Mouse (Mus musculus) urinary bladder, postnatal 4 days (tissue): ENCODE results near the gene Insig2.

ENCODE experiments used
- DNase-seq, 2 experiments: peaks; one replicate each; pipeline ENCODE4 v3.0.0; 2021 to 2022; ENCODE audit warnings: low spot score in 2 of 2

Gene Insig2

DNA sequence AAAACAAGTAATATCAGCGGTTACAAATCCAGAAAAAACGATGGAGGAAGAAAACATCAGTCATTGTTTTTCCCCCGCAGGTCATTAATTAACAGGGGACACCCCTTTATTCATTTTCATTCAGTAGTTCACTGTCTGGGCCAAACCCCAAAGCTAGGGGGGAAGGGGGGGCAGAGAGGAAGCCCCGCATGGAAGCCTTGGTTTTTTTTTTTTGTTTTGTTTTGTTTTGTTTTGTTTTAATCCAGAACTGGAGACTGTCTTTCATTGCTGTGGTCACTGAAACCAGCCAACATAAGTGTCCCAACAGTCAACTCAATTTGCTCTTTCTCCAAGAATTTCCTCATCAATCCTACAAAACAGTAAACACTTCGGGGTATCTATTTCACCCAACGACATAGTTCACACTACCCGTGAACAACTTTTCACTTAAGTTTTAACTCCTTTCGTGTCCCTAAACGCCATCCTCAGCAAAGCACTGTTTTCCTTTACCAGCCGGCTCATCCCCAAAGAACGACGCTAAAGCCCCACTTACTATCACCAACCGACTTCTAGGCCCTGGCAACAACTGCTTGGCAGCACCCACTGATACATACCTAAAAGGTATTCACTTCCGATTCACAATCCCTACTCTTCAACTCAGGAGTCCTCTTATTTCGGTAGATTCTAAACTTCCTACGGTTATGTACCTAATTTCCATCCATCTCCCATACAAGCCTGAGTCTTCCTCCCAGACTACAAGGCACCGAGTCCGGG lies 5.6 kb downstream of the Insig2 start:
- no peak for DNase-seq

DNA sequence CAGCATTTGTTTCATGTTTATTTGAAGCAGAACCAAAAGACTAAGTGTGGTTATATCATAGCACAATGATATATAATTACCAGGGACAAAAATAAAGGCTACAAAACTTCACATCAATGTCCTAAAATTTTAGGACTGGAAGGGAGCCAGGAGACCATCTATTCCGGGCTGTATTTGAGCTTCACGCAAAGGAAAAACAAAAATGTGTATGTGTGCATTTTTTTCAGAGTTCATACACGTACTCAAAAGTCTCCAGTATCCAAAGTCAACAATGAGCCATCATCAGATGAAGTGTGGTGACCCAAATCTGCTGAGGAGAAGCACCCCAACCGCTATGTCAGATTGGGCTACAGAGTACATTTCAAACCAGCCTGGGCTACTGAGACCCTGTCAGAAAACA lies 8.9 kb downstream of the Insig2 start:
- no peak for DNase-seq

DNA sequence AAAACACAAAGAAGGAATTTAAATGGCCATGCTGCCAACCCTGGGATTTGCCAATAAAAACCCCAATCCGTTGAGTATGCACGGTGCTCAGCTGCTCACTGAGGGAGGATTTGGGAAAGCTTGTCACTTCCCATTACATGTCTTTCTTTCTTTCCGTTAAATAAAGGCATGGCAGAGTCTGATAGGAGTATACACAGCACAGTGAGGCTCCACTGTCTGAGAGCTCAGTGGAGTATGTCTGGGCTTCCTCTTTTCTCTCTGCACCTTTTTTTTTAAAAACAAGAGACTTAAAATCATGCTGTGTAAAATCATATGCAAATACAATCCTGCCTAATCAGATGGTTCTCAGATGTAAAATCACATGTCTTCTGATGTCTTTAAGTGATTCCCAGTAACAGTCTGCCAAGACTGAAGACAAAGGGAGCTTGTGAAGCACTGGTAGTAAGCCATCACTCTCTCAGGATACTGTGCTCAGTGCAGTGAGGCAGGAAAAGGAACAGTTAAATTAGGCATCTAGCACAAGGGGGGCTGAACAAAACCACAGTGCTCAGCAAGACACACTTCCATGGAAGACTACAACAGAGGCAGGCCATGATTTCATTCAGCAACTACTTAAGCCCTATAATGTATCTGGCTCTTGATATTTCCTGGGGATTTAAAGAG lies 17.5 kb downstream of the Insig2 start:
- DNase-seq, result no peak

DNA sequence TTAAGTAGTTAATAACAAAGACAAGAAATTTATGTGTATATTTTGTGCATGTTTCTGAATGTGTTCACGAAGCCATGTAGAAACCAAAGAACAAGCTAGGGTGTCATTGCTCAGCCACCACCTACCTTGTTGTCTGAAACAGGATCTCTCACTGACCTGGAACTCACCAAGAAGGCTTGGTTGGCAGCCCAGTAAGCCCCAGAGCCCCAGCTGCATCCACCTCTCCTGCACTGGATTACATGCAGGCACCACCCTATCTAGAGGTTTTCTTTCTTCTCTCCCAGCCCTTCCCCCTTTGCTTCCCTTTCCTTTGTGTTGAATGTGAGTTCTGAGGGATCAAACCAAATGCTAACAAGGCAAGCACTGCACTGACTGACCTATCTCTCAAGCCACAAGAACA lies 19.2 kb downstream of the Insig2 start:
- DNase-seq, result no peak

DNA sequence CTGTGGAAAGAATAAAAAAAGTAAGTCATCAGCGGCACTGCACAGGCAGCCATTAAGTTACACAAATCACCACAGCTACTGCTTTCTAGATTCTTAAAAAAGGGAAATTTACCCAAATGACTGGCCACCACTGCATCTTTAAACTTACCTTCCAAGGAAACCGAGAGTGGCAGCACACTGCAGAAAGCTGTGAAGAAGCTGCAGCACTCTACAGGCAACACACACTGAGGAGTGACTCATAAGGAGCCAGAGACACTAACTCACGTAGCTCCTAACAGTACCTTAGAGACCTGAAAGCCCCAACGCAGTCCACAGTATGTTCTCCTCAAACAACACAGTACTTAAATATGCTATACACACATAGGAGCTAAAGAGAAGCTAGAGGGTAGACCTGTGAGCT lies 20.1 kb downstream of the Insig2 start:
- DNase-seq, result no peak

DNA sequence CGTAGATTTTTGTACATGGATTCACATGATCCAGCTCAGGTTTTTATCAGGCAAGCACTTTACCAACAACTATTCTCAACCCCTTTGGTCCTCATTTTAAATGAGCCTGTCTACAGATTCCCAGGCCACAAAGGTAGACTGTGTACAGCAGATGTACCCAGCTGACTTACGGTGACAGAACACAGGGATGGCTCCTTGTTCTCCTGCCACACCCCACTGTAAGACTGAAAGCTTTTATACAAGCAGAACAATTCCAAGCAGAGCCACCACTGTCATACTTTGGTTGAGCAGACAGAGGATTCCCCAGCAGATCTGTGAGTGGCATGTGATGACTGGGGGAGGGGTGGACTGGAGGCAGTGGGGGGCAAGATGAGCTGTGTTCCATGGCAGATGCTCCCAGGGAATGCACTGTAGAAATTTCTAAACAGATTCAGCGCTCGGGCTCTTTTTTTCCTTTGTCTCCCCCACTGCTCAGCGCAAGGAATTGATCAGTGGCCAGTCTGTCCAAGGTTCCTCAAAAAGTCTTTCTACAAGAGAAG lies 35.6 kb downstream of the Insig2 start:
- no peak for DNase-seq

DNA sequence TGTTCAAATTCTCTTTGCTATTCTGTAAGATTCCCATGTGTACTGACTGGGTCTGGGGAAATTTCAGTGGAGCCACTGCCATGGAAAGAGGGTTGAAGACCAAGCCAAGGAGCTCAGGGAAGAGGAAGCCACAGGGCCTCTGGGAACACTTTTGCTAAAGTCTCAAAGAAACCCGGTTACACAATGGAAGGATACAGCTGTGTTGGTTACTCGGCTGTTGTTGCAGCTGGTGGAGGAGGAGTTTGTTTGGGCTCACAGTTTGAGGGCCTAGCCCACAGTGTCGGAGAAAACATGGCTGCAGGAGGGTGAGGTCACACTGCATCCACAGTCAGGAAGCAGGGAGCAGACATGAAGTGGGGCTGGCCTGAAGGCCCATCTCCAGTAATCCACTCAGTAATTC lies 38.8 kb downstream of the Insig2 start:
- no peak for DNase-seq

DNA sequence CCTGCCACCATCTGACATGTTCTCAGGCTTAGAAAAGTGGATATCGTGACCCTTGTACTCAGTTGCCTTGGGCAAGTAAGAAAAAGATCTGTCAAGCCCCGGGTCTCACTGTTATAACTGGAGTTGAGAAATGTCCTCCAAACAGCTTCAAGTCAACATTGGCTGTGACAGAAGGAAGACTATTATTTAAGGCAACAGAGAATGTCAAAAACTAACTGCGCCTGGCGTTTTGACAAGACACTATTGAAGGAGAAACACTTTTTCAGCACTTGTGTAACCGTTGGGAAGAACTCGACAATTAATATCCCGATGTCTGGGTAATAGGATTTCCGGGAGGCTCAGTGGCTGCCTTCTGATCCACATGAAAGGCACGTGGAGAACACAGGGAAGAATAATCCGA lies 41.5 kb downstream of the Insig2 start:
- DNase-seq, result no peak

DNA sequence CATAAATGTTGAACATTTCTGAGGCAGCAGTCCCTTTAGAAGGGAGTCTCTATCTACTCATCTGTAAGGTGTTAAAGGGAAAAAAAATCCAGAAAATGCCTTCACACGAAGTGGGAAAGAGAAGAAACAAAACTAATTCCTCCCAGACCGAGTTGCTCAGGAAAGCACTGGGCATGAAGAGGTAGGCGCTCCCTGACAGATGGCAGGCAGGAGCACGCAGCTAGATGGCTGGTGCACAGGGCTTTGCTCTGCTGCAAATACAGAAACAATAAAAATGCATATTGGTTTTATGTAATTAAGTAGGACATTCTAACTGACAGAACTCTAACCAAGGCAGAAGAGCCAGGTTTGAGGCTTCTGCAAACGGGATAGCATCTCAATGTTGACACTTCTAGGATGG lies 42.0 kb downstream of the Insig2 start:
- no peak for DNase-seq

DNA sequence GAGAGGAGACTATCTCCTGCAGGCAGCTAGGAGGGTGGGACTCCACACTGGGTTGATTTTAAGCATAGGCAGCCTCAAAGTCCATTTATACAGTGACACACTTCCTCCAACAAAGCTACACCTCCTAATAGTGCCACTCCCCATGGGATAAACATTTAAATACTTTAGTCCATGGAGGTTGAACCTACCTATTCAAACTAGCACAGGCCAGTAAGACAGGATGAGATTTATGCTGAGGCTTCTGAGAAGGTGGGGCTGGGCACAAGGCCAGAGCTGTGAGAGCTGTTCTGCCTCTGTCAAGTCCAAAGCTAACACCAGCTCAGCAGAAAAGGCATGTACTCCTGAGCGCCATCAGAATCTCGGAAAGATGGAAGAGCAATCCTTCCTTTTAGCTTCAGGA lies 48.2 kb downstream of the Insig2 start:
- no peak for DNase-seq

DNA sequence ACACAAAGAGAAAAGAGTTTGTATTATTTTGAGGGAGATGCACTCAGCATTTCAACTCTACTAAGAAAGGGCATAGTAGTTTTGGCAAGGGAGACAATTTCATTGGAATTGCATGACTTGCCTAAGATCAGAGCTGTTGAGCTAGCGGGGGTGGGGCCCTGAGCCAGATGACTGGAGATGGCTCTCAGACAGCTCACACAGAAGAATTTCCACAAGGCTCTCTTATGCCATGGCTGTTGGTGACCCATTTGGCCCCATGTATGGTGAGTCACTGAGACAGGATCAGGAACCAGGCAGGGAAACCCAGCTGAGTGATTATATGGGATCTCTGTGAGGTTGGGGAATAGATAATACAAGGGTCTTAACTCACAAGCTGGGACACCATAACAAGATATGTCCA lies 51.9 kb downstream of the Insig2 start:
- no peak for DNase-seq

DNA sequence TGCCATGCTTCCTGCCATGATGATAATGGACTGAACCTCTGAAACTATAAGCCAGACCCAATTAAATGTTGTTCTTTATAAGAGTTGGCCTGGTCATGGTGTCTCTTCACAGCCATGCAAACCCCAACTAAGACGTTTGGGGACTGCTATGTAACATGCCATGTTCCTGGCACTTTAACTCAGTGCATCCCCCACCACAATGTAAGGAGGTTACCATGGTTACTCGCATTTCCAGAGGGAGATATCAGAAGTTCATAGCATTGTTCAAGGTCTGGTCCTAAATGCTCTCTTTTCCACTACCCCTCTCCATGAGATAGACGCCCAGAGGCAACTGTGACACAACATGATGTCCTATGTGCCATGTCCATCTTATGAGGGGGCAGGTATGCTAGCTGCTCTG lies 54.0 kb downstream of the Insig2 start:
- DNase-seq, result no peak

DNA sequence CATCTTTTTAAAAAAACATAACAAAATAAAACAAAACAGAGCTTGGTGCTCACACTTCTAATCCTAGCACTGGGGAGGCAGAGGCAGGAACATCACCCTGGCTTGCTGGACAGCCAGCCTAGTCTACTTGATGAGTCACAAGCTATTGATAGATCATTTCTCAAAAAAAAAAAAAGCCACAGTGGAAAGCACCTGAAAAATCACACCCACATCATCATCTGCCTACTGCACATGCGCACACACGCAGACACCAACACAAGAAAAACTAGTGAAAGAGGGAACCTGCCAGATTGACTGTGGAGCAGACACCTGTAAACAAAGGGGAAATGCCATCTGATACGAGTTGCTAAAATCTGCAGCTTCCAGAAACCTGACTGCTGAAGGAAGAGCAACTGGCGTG lies 54.9 kb downstream of the Insig2 start:
- DNase-seq, result no peak

DNA sequence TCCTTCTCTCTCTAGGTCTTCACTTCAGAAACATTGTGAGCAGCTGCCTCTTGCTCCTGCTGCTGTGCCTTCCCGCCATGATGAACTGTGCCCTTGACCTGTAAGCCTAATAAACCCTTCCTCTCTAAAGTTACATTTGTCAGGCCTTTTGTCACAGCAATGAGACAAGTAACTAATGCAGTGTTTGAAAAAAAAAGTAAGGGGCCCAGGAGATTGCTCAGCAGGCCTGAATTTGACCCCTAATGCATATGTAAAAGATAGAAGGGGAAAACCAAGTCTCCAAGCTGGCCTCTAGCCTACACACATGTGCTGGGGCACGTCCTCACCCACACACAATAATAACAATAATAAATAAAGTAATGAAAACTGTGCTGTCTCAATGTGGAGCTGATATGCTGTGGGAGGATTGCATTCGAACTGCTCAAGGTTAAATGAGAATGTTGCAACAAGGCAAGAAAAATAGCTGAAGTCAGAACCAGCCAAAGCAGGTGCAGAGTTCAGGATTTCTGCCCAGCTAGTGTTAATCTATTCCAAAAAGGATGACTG lies 56.4 kb downstream of the Insig2 start:
- no peak for DNase-seq

DNA sequence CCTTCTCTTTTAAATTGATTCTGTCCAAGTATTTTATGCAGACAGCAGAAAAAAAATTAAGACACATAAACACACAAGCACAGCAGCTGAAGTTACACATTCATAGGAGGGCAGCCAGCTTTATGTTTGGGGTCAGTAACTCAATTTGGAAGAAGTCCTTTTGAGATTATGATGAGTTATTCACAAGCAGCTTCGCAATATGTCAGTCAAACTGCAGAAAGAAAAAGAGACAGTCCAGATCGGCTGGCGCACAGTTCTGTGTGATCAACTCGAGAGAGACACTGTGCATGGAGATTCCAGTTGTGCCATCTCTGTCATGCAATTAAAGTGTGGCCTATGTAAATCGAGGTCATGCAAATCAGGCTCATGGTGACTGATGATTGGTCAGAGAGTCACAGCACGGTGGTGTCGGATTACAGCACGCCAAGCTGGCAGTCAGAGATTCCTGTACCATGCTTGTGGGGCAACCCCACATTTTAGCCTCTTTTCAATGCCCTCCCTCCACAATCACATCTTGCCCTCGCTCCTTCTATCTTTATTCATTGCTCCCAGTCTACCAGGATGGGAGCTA lies 72.1 kb downstream of the Insig2 start:
- no peak for DNase-seq
